Mouse (Mus musculus): ENCODE results near the gene B4gat1.

GRCm38 (mm10) chr19:5018191-5018590 is 20.4 kb upstream of the B4gat1 start:
- TF ChIP-seq CTCF (IDR thresholded peaks at IDR 0.05; ENCODE audit: insufficient read depth, low read length) (no peak), POLR2A (IDR thresholded peaks at IDR 0.05; ENCODE audit: borderline replicate concordance, extremely low read depth, low read depth, low read length) (no peak)

All from lung, adult 2 months (tissue).